Mouse (Mus musculus) olfactory bulb, adult 2 months (tissue): ENCODE measurements around the gene Klhl18. TPM values are rescaled to one million over a fixed set of nuclear protein-coding genes. Genes with fewer than 3 reads are reported as not detected.
A peak's percentile ranks its signal among the peaks of the same experiment; 100 is the strongest.

Experiments
- H3K27ac ChIP-seq: fragments of 200-500 bp; 2 replicates; pipeline ENCODE4 v1.5.1; 2012; ENCODE audit warnings: low read depth, low read length; ENCODE audit not compliant: insufficient read depth
- H3K4me1 ChIP-seq: fragments of 200-500 bp; 2 replicates; pipeline ENCODE4 v1.6.1; 2012; ENCODE audit warnings: low read length; ENCODE audit not compliant: control insufficient read depth, insufficient read depth
- H3K4me3 ChIP-seq: fragments of 200-500 bp; 2 replicates; pipeline ENCODE4 v1.5.1; 2012; ENCODE audit warnings: mild to moderate bottlenecking, low read depth, low read length, moderate library complexity; ENCODE audit not compliant: insufficient read depth
- CTCF ChIP-seq: fragments of 200-500 bp; IDR thresholded peaks from 2 replicates; pipeline ENCODE4 v1.5.1; 2012; ENCODE audit warnings: low read depth, mild to moderate bottlenecking, low read length, moderate library complexity; ENCODE audit not compliant: insufficient read depth
- POLR2A ChIP-seq: fragments of 200-500 bp; IDR thresholded peaks from 2 replicates; pipeline ENCODE4 v1.6.1; 2012; ENCODE audit warnings: mild to moderate bottlenecking, low read depth, low read length, moderate library complexity; ENCODE audit not compliant: insufficient read depth
- WGBS: fragments of 180-500 bp; shearing (Covaris S2); methylation state at CpG from one replicate; pipeline ENCODE4 v1.1.7; 2018; 5-methylcytosine and 5-hydroxymethylcytosine counted together
- polyA plus RNA-seq: library from polyadenylated mRNA; stranded (reverse); fragments of >200 nt; gene quantifications from 2 replicates; pipeline ENCODE4 v1.2.4, GENCODE M21; 2012; ENCODE audit warnings: low replicate concordance; ENCODE audit not compliant: missing spikeins, insufficient read depth, insufficient read length

Gene Klhl18
- polyA plus RNA-seq = not detected in 2 replicates

DNA sequence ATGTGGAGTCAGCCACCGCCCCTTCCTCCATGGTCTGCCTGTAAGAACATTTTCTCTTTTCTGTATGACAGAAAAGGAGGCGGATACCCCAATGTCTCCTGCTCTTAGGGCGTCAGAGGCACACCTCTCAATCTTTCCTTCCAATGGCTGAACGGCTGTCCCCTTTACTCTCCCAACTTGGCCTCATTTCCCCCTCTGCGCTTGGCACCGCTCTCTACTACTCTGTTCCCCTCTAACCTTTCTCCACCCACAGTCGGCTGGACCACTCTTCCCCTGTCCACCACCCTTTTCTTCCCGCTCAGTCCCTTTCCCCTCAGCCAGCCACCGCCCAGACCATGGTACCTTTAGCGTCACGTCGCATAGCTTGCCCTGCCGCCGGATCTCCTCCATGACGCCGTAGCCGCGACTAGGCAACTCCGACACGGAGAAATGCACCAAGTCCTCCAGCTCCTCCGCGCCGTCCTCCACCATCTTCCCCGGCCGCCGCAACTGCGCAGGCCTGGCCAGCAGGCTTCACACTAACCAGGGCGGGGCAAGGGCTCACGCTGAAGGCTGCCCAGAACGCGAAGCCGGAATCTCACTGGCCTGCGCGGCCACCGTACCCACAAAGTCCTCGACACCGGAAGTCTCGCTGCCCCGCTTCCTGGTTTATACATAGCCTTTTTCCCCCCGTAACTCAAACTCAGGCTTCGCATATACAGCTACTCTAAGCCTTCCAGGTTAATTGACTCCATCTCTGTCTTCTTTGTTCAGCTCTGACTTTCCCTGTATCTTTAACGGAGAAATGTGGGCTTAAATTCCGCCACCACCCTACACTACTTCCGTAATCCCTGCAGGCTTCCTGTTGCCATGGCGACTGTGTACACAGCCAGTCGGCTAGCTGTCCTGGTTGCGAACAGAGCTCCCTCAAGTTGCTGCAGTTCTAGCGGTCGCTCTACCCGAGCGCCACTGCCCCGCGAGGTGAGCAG is at the start of gene Klhl18, which contains the start of gene Kif9:
Klhl18 (minus strand) TSS at position 571 of the 968 bp plus-strand sequence.
Kif9 (plus strand) TSS at position 835 of the 968 bp plus-strand sequence.
- TF ChIP-seq CTCF (no peak), POLR2A (peak; percentile 67)
- H3K4me1 ChIP-seq = peaks cover 5% of the 10 kb centered on the region
- WGBS = under 1% methylated on average over 53 of the region's 53 CpGs
- H3K4me3 ChIP-seq = peak within 1 kb of the TSS; percentile 65
- H3K27ac ChIP-seq = peak within 1 kb of the TSS; percentile 82

DNA sequence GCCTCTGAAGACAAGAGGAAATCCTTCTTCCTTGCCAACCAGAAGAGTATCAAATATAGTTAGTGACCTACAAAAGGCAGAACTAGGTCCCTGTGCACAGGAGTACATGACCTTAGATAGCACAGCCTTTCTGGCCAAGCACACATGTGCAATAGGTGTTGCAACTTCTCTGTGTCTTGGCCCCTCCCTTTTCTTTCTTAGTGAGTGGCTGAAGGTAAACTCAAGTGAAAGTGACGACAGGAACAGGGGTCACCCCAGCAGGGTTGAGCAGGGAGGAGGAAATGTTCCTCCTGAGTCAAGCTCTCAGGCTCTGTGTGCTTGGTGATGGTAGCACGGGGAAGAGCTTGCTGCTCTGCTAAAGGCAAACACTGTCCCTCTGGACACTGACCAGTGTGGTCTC is 49.2 kb upstream of the Klhl18 start:
- 60% methylated on average over 2 of the region's 2 CpGs for WGBS

DNA sequence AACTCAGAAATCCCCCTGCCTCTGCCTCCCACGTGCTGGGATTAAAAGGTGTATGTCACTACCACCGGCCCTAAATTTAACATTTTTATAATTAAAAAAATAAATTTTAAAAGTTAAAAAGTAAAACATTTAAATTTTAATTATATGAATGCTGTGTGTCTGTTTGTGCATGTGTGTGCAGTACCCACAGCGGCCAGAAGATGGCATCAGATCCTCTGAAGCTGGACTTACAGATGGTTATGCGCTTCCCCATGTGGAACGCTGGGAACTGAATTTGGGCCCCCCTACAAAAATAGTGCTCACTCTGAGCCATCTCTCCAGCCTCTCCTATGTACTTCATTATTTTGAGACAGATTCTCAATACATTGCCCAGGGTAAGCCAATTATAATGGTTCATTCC is 14.4 kb upstream of the Klhl18 start:
- no peaks in the 10 kb centered on the region for H3K4me1 ChIP-seq
- H3K27ac ChIP-seq = no peak overlapping the region
- no peak for TF ChIP-seq POLR2A
- no peak for TF ChIP-seq CTCF
- no peak overlapping the region for H3K4me3 ChIP-seq
- WGBS = 64% methylated on average over 5 of the region's 5 CpGs

More for the DNA sequence above, 49.2 kb upstream of the Klhl18 start:
- Histone ChIP-seq H3K4me1 (no peaks in the 10 kb centered on the region), H3K27ac (no peak overlapping the region), H3K4me3 (no peak overlapping the region)
- TF ChIP-seq POLR2A = no peak
- no peak for TF ChIP-seq CTCF

DNA sequence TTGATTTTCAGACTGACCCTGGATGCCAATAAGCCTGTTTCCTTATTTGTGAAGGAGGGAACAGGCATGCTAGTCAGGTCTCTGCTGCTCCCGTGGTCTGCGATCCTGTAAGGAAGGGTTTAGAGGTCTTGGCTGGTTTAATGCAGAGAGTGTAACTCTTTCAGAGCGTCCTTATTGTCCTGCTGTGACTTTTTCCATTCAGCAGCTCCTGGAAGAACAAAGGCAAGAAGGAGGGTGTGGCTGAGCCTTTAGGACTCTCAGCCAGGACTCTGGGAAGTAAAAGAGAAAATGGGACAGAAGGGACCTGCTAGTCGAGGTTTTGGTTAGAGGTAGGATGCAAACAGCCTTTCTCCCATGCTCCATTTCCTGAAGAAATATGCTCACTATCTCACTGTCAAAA is 12.3 kb upstream of the Klhl18 start:
- Histone ChIP-seq H3K4me1 (no peaks in the 10 kb centered on the region), H3K4me3 (no peak overlapping the region), H3K27ac (no peak overlapping the region)
- WGBS = 33% methylated on average over 4 of the region's 4 CpGs
- TF ChIP-seq POLR2A (no peak), CTCF (no peak)

DNA sequence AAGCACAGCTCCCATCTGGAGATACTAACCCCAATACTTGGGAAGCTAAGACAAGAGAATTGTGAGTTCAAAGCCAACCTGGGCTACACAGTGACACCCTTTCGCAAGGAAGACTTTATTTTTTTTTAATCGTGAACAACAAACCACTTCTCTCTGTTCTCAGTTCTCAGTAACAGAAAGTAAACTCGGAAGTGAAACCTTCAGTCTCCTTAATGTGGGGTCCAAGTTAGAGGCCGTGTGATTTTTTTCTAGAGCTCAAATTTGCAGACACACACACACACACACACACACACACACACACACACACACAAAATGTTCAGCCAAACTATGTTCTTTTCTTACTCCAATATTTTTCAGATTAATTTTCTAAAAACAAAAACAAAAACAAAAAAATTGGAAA is 2.1 kb upstream of the Klhl18 start:
- TF ChIP-seq POLR2A = no peak
- TF ChIP-seq CTCF = no peak
- 73% methylated on average over 4 of the region's 4 CpGs for WGBS
- peaks cover 5% of the 10 kb centered on the region for H3K4me1 ChIP-seq
- H3K4me3 ChIP-seq = no peak overlapping the region
- no peak overlapping the region for H3K27ac ChIP-seq

DNA sequence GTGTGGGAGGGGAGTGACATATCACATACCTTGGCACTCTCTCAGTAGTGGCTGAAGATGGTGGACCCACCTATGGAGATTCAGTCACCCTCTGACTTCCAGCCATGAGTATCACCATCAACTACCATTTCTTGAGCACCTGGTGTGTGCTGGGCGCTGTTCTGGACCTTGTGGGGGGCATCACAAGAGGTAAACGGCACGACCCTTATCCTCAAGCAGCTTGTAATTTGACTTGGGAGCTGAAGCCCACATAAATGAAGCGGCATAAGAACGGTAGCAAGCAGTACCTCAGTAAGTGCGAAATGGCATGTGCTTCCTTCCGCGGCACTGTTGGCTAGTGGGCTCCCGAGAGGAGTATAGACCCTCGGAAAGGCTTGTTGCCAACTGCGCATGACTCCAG is 1.5 kb upstream of the Klhl18 start:
- peaks cover 5% of the 10 kb centered on the region for H3K4me1 ChIP-seq
- TF ChIP-seq CTCF (no peak), POLR2A (no peak)

DNA sequence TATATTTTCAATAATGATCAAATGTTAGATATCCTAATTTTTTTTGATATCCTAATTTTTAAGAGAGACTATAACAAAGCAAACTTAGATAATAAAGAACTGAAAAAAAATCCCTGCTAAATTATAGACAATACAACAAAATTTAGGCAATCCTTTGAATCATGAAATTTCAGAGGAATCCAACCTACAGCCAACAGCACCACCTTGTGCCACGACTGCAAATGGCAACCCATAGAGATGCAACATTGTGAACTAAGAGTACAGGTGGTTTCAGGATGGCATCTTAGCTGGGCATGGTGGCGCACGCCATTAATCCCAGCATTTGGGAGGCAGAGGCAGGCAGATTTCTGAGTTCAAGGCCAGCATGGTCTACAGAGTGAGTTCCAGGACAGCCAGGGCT is 10.3 kb downstream of the Klhl18 start:
- no peak overlapping the region for H3K4me3 ChIP-seq
- WGBS = 86% methylated on average over 3 of the region's 3 CpGs
- no peak for TF ChIP-seq CTCF
- no peak for TF ChIP-seq POLR2A

More for the DNA sequence above, 1.5 kb upstream of the Klhl18 start:
- Histone ChIP-seq H3K4me3 (no peak overlapping the region), H3K27ac (no peak overlapping the region)
- 56% methylated on average over 11 of the region's 11 CpGs for WGBS

DNA sequence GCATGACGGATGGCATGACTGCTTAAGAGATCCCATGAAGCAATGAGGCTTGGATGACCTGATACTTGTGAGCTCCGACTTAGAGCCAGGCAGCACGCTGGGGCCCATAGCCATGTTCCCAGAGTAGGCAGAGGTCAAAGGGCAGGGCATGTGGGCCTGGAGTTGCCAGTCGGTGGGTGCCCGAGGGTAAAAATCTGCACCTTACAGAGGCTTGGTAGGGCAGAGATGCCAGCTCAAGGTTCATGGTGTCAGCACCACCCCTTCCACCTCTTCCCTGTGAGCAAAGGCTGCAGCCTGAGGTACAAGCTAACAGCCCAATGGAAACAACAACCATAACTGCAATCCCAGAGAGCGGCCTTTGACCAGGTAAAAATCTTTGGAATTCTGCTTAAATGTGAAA is 11.2 kb downstream of the Klhl18 start:
- no peak overlapping the region for H3K4me3 ChIP-seq
- 93% methylated on average over 6 of the region's 6 CpGs for WGBS
- no peaks in the 10 kb centered on the region; the same call in 1 of the 2 replicates for H3K4me1 ChIP-seq
- H3K27ac ChIP-seq = no peak overlapping the region
- TF ChIP-seq POLR2A (no peak), CTCF (no peak)

More for the DNA sequence above, 10.3 kb downstream of the Klhl18 start:
- Histone ChIP-seq H3K4me1 (no peaks in the 10 kb centered on the region; the same call in 1 of the 2 replicates), H3K27ac (no peak overlapping the region)

DNA sequence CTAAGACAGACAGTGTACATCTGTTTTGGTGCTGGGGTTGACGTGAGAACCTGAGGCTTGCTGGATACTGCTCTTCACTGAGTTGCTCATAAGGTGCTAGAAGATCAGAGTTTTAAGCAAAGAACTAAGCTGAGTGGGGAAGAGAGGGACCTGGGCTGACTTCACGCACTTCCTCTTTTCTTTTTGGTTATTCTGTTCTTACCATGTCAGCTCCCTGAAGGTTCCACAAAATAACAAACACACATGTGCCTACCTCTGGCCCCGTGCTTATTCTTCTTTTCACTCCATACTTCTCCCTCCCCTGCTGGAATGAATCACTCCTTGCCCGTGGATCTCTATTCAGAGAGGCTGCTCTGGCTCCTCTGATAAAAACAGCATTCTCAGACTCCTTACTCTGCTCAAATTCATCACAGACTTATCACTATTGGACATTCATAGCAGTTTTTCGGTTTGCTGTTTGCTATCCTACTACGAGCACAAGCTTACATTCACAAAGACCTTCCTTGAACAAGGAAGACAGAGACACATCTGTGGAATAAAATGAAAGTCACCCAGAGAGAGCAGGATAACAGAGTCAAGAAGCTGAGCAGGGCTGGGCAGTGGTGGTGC is 12.4 kb downstream of the Klhl18 start:
- H3K4me3 ChIP-seq = no peak overlapping the region
- WGBS = 67% methylated on average over 6 of the region's 6 CpGs
- no peak overlapping the region for H3K27ac ChIP-seq
- H3K4me1 ChIP-seq = no peaks in the 10 kb centered on the region
- TF ChIP-seq CTCF (no peak), POLR2A (no peak)
